Mouse (Mus musculus) cerebellum, adult 2 months (tissue): ENCODE data around the gene Olfr981.

ENCODE experiments used
- CTCF ChIP-seq: fragments of 200-500 bp; IDR thresholded peaks from 2 replicates; pipeline ENCODE4 v1.5.1; 2011; ENCODE audit warnings: low read depth, mild to moderate bottlenecking, control low read depth, low read length, moderate library complexity, borderline replicate concordance; ENCODE audit not compliant: insufficient read depth
- POLR2A ChIP-seq: fragments of 200-500 bp; IDR thresholded peaks from 2 replicates; pipeline ENCODE4 v1.6.1; 2011; ENCODE audit warnings: low read length, control low read depth, borderline replicate concordance; ENCODE audit not compliant: insufficient read depth

- TF ChIP-seq POLR2A: no peak
- TF ChIP-seq CTCF: no peak
Observed at GRCm38 (mm10) chr9:40009482-40009881, 11.8 kb upstream of the Olfr981 start, which contains the start of gene Olfr980.
